Mouse (Mus musculus): Measurements from ENCODE around the gene Ubr2. TPM values are rescaled to one million over a fixed set of nuclear protein-coding genes. Genes with fewer than 3 reads are reported as not detected.

Gene Ubr2
- polyA plus RNA-seq, 1 experiment from 2014 or later = 11.9 TPM

DNA sequence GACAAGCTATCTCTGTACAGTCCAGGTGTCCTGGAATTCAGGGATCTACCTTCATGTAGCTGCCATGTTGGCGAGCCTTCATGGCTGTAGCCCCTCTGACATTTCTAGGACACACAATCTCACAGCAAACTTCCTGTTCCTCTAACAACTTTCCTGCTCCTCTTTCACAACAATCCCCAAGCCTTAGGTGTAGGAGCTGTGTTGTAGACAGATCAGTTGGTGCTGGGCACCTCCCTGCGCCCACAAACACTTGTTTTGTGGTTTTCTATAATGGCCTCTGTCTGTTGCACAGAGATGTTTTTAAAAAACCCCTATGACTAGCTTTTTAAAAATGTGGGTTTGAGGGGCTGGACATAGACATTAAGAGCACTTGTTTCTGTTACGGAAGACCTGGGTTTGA, 40.3 kb upstream of the Ubr2 start:
- ATAC-seq (replicated peaks; ENCODE audit: low FRiP score, low read depth) (no peak), DNase-seq (ENCODE audit: low spot score) (no peak)
- no peak overlapping the region for H3K4me2 ChIP-seq (ENCODE audit: low read length)
- TF ChIP-seq CTCF (IDR thresholded peaks at IDR 0.05; ENCODE audit: low read depth) = no peak
- H3K4me1 ChIP-seq (replicated peaks; ENCODE audit: insufficient read depth, low read length) = no peaks in the 10 kb centered on the region
- no peak overlapping the region for H3K9ac ChIP-seq (ENCODE audit: low read depth, low read length)
- H3K27ac ChIP-seq = no peak overlapping the region
- no peak overlapping the region for H3K4me3 ChIP-seq (replicated peaks; ENCODE audit: low read depth, low read length)
- no peaks in the 10 kb centered on the region for H3K36me3 ChIP-seq (ENCODE audit: insufficient read depth, low read length)
- WGBS = 88% methylated on average over 3 of the region's 3 CpGs
- H3K9me3 ChIP-seq (replicated peaks; ENCODE audit: low read length) = no peaks in the 10 kb centered on the region
- no peaks in the 10 kb centered on the region for H3K27me3 ChIP-seq (ENCODE audit: insufficient read depth, low read length)

DNA sequence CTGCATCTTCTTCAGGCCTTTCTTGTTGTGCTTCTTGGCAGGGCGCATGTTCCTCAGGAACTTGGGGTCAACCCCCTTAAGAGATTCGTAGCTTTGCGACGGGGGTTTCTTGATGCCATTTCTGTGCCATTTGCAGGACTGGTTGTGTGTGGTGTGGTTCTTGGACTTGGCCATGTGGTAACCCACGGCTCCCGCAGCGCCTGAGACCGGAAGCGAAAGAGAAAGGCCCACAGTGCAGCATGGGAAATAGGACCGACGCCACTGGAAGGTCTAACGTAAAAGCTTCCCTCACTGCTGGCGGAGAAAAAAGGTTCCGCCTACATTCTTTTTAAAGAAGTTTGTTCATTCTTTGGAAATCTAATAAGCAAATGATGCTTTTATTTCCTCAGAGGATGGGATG, 32.5 kb upstream of the Ubr2 start:
- Histone ChIP-seq H3K4me2 (ENCODE audit: low read length) (no peak overlapping the region), H3K9me3 (replicated peaks; ENCODE audit: low read length) (no peaks in the 10 kb centered on the region), H3K27ac (no peak overlapping the region), H3K9ac (ENCODE audit: low read depth, low read length) (no peak overlapping the region), H3K36me3 (ENCODE audit: insufficient read depth, low read length) (no peaks in the 10 kb centered on the region), H3K27me3 (ENCODE audit: insufficient read depth, low read length) (no peaks in the 10 kb centered on the region), H3K4me3 (replicated peaks; ENCODE audit: low read depth, low read length) (no peak overlapping the region), H3K4me1 (replicated peaks; ENCODE audit: insufficient read depth, low read length) (0 out of 2 replicates have a peak, but pooled peaks cover 3% of the 10 kb centered on the region)
- TF ChIP-seq CTCF (IDR thresholded peaks at IDR 0.05; ENCODE audit: low read depth) = no peak
- DNase-seq (ENCODE audit: low spot score) = no peak
- no peak for ATAC-seq (replicated peaks; ENCODE audit: low FRiP score, low read depth)
- 97% methylated on average over 14 of the region's 14 CpGs for WGBS

GRCm38 (mm10) chr17:47038844-47039803, 28.8 kb upstream of the Ubr2 start:
- Histone ChIP-seq H3K9me3 (replicated peaks; ENCODE audit: low read length) (no peaks in the 10 kb centered on the region), H3K27me3 (ENCODE audit: insufficient read depth, low read length) (no peaks in the 10 kb centered on the region), H3K36me3 (ENCODE audit: insufficient read depth, low read length) (no peaks in the 10 kb centered on the region), H3K4me3 (replicated peaks; ENCODE audit: low read depth, low read length) (peak overlapping the region; percentile 18; the same call in 1 of the 2 replicates), H3K27ac (no peak overlapping the region), H3K9ac (ENCODE audit: low read depth, low read length) (no peak overlapping the region), H3K4me2 (ENCODE audit: low read length) (peak overlapping the region; percentile 53), H3K4me1 (replicated peaks; ENCODE audit: insufficient read depth, low read length) (no peaks in the 10 kb centered on the region)
- DNase-seq (ENCODE audit: low spot score) (peak; percentile 89), ATAC-seq (replicated peaks; ENCODE audit: low FRiP score, low read depth) (peak; percentile 65)
- 19% methylated on average over 18 of the region's 18 CpGs for WGBS
- peak; percentile 99 for TF ChIP-seq CTCF (IDR thresholded peaks at IDR 0.05; ENCODE audit: low read depth)

DNA sequence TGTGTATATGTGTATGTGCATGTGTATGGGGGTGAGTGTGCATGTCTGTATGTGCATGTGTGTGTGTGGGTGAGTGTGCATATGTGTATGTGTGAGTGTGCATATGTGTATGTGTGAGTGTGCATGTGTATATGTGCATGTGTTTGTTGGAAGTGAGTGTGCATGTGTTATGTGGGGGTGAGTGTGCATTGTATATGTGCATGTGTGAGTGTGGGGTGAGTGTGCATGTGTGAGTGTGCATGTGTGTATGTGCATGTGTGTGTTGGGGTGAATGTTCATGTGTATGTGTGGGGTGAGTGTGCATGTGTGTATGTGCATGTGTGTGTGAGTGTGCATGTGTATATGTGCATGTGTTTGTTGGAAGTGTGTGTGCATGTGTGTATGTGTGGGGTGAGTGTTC, 24.2 kb upstream of the Ubr2 start:
- H3K4me2 ChIP-seq (ENCODE audit: low read length) = no peak overlapping the region
- TF ChIP-seq CTCF (IDR thresholded peaks at IDR 0.05; ENCODE audit: low read depth) = no peak
- no peaks in the 10 kb centered on the region for H3K36me3 ChIP-seq (ENCODE audit: insufficient read depth, low read length)
- no peak overlapping the region for H3K4me3 ChIP-seq (replicated peaks; ENCODE audit: low read depth, low read length)
- ATAC-seq (replicated peaks; ENCODE audit: low FRiP score, low read depth) = no peak
- H3K27me3 ChIP-seq (ENCODE audit: insufficient read depth, low read length) = no peaks in the 10 kb centered on the region
- H3K9me3 ChIP-seq (replicated peaks; ENCODE audit: low read length) = no peaks in the 10 kb centered on the region
- no peaks in the 10 kb centered on the region for H3K4me1 ChIP-seq (replicated peaks; ENCODE audit: insufficient read depth, low read length)
- H3K27ac ChIP-seq = no peak overlapping the region
- no peak for DNase-seq (ENCODE audit: low spot score)
- H3K9ac ChIP-seq (ENCODE audit: low read depth, low read length) = no peak overlapping the region

- no peaks in the 10 kb centered on the region for H3K9me3 ChIP-seq (replicated peaks; ENCODE audit: low read length)
- peak; percentile 84 for TF ChIP-seq CTCF (IDR thresholded peaks at IDR 0.05; ENCODE audit: low read depth)
- no peak overlapping the region for H3K4me2 ChIP-seq (ENCODE audit: low read length)
- H3K9ac ChIP-seq (ENCODE audit: low read depth, low read length) = no peak overlapping the region
- no peak overlapping the region for H3K27ac ChIP-seq
- H3K36me3 ChIP-seq (ENCODE audit: insufficient read depth, low read length) = no peaks in the 10 kb centered on the region
- ATAC-seq (replicated peaks; ENCODE audit: low FRiP score, low read depth) = no peak
- DNase-seq (ENCODE audit: low spot score) = peak; percentile 81
- H3K4me1 ChIP-seq (replicated peaks; ENCODE audit: insufficient read depth, low read length) = no peaks in the 10 kb centered on the region
- no peak overlapping the region for H3K4me3 ChIP-seq (replicated peaks; ENCODE audit: low read depth, low read length)
- 0% methylated on average over 4 of the region's 4 CpGs for WGBS
- H3K27me3 ChIP-seq (ENCODE audit: insufficient read depth, low read length) = no peaks in the 10 kb centered on the region
Observed at GRCm38 (mm10) chr17:47033643-47034042, 23.3 kb upstream of the Ubr2 start.

- Histone ChIP-seq H3K4me2 (ENCODE audit: low read length) (no peak overlapping the region), H3K4me1 (replicated peaks; ENCODE audit: insufficient read depth, low read length) (no peaks in the 10 kb centered on the region), H3K27me3 (ENCODE audit: insufficient read depth, low read length) (no peaks in the 10 kb centered on the region), H3K4me3 (replicated peaks; ENCODE audit: low read depth, low read length) (no peak overlapping the region), H3K9me3 (replicated peaks; ENCODE audit: low read length) (no peaks in the 10 kb centered on the region), H3K27ac (no peak overlapping the region), H3K9ac (ENCODE audit: low read depth, low read length) (no peak overlapping the region), H3K36me3 (ENCODE audit: insufficient read depth, low read length) (no peaks in the 10 kb centered on the region)
- WGBS = 59% methylated on average over 1 of the region's 1 CpGs
- no peak for TF ChIP-seq CTCF (IDR thresholded peaks at IDR 0.05; ENCODE audit: low read depth)
- DNase-seq (ENCODE audit: low spot score) (no peak), ATAC-seq (replicated peaks; ENCODE audit: low FRiP score, low read depth) (0 out of 2 replicates have a peak, but pooled peaks have one; percentile 61)
Observed at GRCm38 (mm10) chr17:47024805-47025204, 14.4 kb upstream of the Ubr2 start.

Measured in kidney, postnatal 0 days (tissue).